Mouse (Mus musculus) olfactory bulb, adult 2 months (tissue): Measurements from ENCODE around the gene Tbx4.

Experiments used
- CTCF ChIP-seq: fragments of 200-500 bp; IDR thresholded peaks from 2 replicates; pipeline ENCODE4 v1.5.1; 2012; ENCODE audit warnings: low read depth, mild to moderate bottlenecking, low read length, moderate library complexity; ENCODE audit not compliant: insufficient read depth
- POLR2A ChIP-seq: fragments of 200-500 bp; IDR thresholded peaks from 2 replicates; pipeline ENCODE4 v1.6.1; 2012; ENCODE audit warnings: mild to moderate bottlenecking, low read depth, low read length, moderate library complexity; ENCODE audit not compliant: insufficient read depth

DNA sequence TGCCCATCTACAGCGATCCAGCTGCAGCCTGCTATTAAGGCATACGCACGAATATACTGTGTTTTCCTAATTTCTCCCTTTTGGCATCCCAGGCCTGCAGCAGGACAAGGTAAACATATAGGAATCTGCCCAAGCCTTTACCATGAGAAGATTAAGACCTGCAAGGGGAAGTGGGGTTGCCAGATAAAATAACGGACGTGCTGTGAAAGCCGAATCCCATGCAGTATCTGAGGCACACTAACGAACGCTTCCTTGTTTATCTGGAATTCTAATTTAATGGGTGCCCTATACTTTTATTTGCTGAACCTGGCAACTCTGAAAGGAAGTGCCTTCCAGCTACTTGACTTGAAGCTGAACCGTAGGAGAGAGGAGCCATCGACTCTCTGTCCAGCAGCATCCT, 70.2 kb downstream of the Tbx4 start:
- no peak for TF ChIP-seq CTCF
- TF ChIP-seq POLR2A: no peak
